Mouse (Mus musculus) common myeloid progenitor, adult 5-6 weeks (primary cell): ENCODE data around the gene D430041D05Rik. TPM values are rescaled to one million over a fixed set of nuclear protein-coding genes. Genes with fewer than 3 reads are reported as not detected.
A peak's percentile ranks its signal among the peaks of the same experiment; 100 is the strongest.
"Not testable (repeated sequence)": the region's sequence is repeated elsewhere in the genome, so short reads cannot be mapped to it uniquely, and the experiment has no call there.

Experiments
- ATAC-seq: replicated peaks from 2 replicates; pipeline ENCODE4 v1.8.0; 2016; ENCODE audit warnings: low read depth, mild to moderate bottlenecking, moderate TSS enrichment, inconsistent platforms; ENCODE audit not compliant: poor library complexity, severe bottlenecking
- total RNA-seq: library from RNA; stranded (forward); fragments of 200-1000, 187-1606 nt; gene quantifications from 2 replicates; pipeline ENCODE4 v1.2.3, GENCODE M21; 2017

D430041D05Rik gene
- total RNA-seq, 1 experiment from 2014 or later, result not detected

DNA sequence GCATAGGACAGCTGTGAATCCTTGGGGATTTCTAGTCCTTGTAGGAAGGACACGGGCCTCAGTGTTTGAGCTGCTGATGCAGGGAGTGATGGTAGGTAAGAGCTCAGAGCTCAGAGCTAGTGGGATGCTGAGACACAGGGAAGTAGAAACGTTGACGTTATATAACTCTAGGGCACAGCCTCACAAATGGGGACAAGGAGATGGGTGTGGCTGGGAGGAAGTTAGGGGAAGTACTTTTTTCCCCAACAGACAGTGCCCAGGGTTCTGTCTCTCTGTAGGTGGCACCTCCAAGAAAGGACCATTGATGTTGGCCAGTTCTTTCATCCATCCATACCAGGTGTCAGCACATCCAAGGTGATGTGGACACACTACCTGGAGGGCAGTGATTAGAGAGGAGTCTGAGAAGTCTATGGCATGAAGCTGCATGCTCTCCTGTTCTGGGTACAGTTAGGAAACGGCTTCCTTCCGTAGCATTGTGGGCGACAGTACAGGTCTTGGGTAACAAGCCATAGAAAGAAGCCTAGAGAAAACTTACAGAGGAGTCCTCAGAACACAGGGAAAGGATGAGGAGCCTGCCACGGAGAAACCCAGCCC is 278.4 kb downstream of the D430041D05Rik start:
- no peak for ATAC-seq

- ATAC-seq, result 0 out of 2 replicates have a peak, but pooled peaks have one; percentile 43
These were observed 279.8 kb downstream of the D430041D05Rik start for GRCm38 (mm10) chr2:104130969-104131368.

DNA sequence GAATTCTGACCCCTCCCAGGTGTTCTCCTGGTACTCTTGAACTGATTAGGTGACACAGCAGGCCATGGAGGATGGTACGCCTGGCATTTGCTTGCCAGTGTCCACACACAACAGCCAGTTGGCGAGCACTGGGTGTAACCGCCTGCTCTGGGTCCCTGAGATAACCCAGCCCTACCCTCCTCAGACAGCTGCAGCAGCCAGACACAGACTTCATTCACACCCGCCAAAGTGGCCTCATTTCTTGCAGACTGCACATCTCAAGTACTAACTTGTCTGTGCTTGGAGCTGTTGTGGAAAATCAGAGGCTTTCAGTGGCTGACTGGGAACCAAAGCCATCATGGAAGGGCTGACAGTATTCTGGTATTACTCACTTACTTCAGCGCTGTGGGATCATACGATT is 280.6 kb downstream of the D430041D05Rik start:
- ATAC-seq, result peak; percentile 55

DNA sequence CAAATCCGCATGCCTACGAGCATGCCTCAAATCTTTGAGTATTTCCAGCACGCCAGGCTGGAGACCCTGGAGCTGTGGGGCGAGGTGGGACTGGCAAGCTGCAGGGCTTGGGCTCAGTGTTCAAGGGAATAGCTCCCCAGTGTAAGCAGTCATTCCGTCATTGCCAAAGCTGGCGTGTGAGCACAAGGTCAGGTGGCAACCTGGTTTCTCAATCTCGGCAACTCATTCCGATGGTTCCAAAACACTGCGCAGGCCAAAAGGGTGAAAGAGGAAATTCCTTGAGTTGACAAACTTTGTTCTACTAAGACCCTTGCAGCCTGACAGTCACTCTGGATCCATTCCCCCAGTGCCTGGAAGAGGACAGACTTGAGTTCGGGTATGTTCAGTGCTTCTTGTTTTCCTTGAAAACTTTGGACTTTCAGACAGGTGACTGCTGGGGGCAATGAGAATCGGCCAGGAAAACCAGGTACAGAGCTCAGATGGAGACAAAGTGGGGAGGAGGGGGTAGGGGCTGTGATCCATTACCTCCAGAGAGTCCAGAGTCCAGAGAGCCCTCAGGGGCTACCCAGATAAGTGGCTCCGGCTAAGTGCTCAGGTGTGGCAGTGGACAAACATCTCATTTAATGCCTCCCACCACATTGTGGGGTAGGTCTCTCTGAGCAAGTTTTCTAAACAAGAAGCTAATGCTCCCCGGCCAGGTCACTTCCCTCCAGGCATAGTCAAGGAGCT is 281.8 kb downstream of the D430041D05Rik start:
- ATAC-seq, result no peak

GRCm38 (mm10) chr2:104124071-104124470 is 286.7 kb downstream of the D430041D05Rik start:
- no peak for ATAC-seq

GRCm38 (mm10) chr2:104123540-104123939 is 287.3 kb downstream of the D430041D05Rik start:
- 0 out of 2 replicates have a peak, but pooled peaks have one; percentile 1 for ATAC-seq

- ATAC-seq, result peak; percentile 87
These were observed 288.1 kb downstream of the D430041D05Rik start, which contains the start of gene A930018P22Rik for GRCm38 (mm10) chr2:104122505-104123378. Gene A930018P22Rik, plus strand, starts transcription at chr2:104122769.

DNA sequence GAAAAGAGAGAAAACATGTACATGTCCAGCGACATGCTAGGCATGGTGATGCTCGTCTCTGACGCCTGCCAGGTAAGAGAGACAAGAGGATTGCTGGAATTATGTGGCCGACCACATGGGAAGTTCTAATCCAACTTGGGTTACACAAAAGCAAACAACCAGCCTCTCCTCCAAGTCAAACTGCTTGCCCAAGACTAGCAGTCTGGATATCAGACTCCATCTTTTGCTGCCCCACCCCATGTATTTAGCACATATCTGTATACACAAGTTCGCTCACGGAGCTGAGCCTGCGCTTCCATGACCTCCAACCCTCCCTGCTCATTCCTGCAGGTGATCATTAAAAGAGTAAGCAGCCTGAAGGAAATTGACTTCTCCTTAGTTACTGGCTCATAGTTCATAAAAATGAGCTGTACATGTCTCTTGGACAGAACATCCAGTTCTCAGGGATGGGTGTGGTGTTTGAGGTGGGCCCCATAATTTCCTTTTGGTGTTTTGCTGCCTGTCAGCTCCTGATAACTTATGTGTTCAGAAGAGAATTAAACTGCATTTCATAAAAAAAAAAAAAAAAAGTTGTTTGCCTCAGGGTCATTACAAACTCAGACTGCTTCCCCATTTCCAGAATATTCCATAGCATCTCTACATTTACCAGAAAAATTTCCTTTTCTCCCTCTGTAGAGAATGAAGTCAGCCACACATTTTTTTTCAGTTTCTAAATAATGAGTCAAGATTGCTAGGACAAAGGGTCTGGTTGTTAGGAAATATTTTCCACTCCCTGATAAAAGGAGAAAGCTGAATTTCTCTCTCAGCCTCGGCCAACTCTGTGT is 288.9 kb downstream of the D430041D05Rik start:
- ATAC-seq, result peak; percentile 37

GRCm38 (mm10) chr2:104120312-104120711 is 290.5 kb downstream of the D430041D05Rik start:
- no peak for ATAC-seq

- no peak for ATAC-seq
These were observed 291.7 kb downstream of the D430041D05Rik start for GRCm38 (mm10) chr2:104119097-104119496.

DNA sequence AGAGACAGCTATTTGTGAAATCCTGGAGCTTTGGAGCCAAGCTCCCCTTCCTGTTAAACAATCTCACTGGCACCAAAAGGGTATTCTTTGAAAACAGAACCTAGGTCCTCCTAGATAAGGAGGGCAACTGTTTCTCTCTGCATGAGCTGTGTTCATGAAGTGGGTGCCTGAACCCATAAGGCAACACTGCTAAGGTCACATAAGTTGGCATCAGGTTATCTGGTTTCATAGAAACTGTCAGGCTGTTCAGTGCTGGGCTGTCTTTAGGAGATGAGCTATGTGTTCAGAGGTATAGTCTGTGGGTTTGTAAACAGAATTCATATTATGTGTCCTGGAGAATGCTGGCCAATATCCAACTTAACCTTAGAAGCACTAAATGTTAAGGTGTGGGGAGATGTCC is 293.6 kb downstream of the D430041D05Rik start:
- peak; percentile 54; the same call in 1 of the 2 replicates for ATAC-seq

DNA sequence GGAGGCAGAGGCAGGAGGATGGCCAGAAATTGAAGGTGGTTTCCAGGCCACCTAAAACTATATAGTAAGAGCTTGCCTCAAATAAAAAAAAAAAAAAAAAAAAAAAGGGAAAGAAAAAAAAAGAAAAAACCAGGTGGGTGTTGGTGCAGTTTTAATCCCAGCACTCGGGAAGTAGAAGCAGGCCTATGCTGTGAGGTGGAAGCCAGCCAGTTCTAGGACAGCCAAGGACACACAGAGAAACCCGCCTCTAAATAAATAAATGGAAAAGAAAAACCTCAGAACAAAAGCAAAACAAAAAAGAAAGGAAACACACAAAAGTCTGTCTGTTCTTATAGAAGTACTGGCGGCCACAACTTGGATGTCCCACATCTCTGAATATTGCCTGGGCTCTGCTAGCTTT is 295.9 kb downstream of the D430041D05Rik start:
- ATAC-seq, result no peak

DNA sequence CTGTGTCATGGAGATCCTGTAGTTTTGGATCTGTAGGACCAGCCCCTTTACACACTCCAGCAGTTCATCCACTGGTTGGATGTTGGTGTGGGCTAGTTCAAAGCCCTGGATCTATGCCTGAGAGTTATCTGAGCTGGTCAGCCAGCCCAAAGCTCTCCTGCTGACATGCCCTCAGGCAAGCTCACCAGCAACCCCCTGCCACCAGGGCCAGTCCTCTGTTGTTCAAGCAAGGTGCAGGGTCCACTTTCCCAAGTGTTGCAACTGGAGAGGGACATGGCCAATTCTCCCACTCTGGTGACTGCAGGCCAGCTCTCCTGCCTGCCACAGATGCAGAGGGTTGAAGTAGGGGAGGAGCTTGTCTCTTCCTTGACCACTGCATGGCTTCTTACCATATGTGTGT is 297.2 kb downstream of the D430041D05Rik start:
- ATAC-seq, result not testable (repeated sequence)

DNA sequence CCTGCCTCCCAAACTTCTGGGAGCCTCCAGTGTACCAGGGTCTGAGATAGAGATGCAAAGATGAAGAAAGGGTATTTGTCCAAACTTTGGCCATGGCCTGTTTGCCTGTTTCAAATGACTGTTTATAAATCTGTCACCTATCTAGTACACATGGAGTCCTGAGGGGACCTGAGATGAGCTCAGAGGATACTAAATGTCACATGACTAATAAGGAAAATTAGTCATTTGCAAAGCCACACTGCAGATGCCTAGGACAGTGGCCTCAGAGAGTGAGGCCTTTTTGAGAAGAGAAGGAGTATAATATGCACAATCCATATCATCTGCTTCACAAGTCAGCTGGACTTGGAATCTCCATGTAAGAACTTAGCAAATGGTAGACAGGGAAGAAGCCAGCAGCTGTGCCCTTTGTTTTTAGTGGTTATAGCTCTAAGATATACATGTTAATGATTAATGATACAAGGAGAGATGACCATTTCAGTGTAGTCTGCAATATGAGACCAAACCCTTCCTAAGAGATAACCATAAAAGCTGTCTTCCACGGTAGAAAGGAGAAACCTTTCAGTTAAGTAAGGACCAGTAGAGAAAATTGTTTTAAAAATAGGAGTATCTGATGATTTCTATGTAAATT is 299.5 kb downstream of the D430041D05Rik start:
- ATAC-seq, result not testable (repeated sequence)

GRCm38 (mm10) chr2:104110031-104110430 is 300.8 kb downstream of the D430041D05Rik start:
- ATAC-seq, result no peak

GRCm38 (mm10) chr2:104109528-104109927 is 301.3 kb downstream of the D430041D05Rik start:
- ATAC-seq, result no peak

GRCm38 (mm10) chr2:104109021-104109420 is 301.8 kb downstream of the D430041D05Rik start:
- not testable (repeated sequence) for ATAC-seq

DNA sequence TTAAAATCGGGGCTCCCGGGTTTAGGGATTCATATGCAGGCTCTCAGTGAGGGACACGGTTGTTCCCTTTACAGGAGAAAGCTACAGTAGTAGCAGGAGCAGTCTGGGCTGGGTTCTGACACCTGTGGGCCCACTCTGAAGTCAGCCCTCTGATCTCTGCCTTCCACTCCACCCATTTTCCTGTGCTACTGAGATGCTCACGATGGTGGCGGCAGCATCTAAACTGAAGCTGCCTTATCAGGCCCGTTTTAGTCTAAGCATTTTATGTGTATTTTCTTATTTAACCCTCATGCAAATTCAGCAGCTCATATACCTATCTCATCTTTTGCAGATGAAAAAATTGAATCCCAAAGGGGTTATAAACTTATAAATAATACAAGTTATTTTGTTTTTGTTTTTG is 306.0 kb downstream of the D430041D05Rik start:
- ATAC-seq, result no peak

GRCm38 (mm10) chr2:104099946-104100345 is 310.9 kb downstream of the D430041D05Rik start:
- ATAC-seq, result no peak
